Mouse (Mus musculus): ENCODE results near the gene Defb15. TPM values are rescaled to one million over a fixed set of nuclear protein-coding genes. Genes with fewer than 3 reads are reported as not detected.

Gene Defb15
- polyA plus RNA-seq (2014; fragmentation: Nextera tagmentation; extraction: Ambion mirVana), result not detected in 2 replicates

GRCm38 (mm10) chr8:21932610-21933009 is at the start of gene Defb15:
Defb15 (minus strand) TSS chr8:21932710.
- Histone ChIP-seq H3K4me1 (ENCODE audit: control insufficient read depth, insufficient read depth, low read length) (no peaks in the 10 kb centered on the region), H3K9ac (ENCODE audit: low read length) (no peak within 1 kb of the TSS), H3K36me3 (ENCODE audit: control insufficient read depth, insufficient read depth, low read length) (no peaks in the 10 kb centered on the region), H3K9me3 (replicated peaks; ENCODE audit: control insufficient read depth, low read length) (no peaks in the 10 kb centered on the region), H3K27ac (ENCODE audit: low read depth, low read length) (no peak within 1 kb of the TSS), H3K4me3 (ENCODE audit: low read depth, low read length) (no peak within 1 kb of the TSS), H3K4me2 (ENCODE audit: low read length) (no peak within 1 kb of the TSS), H3K27me3 (replicated peaks; ENCODE audit: control insufficient read depth, insufficient read depth, low read length) (no peaks in the 10 kb centered on the region)
- DNase-seq (ENCODE audit: low spot score) (no peak), ATAC-seq (no peak)
- WGBS, result 95% methylated on average over 6 of the region's 6 CpGs

- Histone ChIP-seq H3K4me2 (ENCODE audit: low read length) (no peak overlapping the region), H3K9ac (ENCODE audit: low read length) (no peak overlapping the region), H3K36me3 (ENCODE audit: control insufficient read depth, insufficient read depth, low read length) (no peaks in the 10 kb centered on the region), H3K27me3 (replicated peaks; ENCODE audit: control insufficient read depth, insufficient read depth, low read length) (no peaks in the 10 kb centered on the region), H3K4me1 (ENCODE audit: control insufficient read depth, insufficient read depth, low read length) (no peaks in the 10 kb centered on the region), H3K4me3 (ENCODE audit: low read depth, low read length) (no peak overlapping the region), H3K9me3 (replicated peaks; ENCODE audit: control insufficient read depth, low read length) (no peaks in the 10 kb centered on the region), H3K27ac (ENCODE audit: low read depth, low read length) (no peak overlapping the region)
- ATAC-seq, result peak; percentile 57; the same call in 1 of the 2 replicates
- 68% methylated on average over 8 of the region's 8 CpGs for WGBS
- DNase-seq (ENCODE audit: low spot score), result peak; percentile 70
These were observed 49.3 kb upstream of the Defb15 start for GRCm38 (mm10) chr8:21981664-21982337.

DNA sequence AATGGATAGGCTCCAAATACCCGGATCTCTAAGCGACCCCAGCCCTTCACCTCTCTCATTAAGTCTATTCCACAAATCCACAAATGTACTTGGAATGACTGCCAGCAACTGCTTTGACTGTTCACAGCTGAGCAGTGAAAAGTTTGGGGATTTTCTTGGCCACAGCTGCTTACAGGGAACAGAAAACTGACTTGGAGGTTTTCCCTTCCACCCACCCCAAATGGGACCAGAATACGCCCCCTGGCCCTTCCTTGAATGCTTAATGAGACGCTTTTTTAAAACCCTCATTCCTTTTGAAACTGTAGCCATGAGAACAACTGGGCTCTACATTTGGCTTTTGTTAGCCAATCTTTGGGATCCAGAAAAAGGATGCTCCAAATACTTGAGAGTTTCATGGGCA is 45.7 kb upstream of the Defb15 start:
- no peak overlapping the region for H3K4me2 ChIP-seq (ENCODE audit: low read length)
- no peak for ATAC-seq
- WGBS, result 55% methylated on average over 4 of the region's 4 CpGs

DNA sequence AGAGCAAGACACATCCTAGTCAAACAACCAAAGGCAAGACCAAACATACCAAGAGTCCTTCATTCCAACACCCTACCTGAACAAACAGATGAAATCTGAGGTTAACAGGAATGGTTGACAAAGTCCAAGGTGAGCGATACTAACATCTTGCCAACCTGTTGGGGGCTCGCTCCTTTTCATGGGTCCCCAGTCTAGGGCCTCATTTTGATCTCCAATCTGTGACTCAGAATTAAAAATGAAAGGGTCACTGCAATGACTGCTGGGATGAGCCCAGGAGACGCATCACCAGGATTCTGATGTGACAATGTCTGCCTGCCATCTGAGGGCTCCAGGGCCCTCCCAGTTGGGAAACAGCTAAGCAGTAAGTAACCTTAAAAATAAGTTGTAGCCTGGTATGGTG is 37.0 kb upstream of the Defb15 start, which contains the start of gene Ccdc70:
Gene Ccdc70 (plus strand): TSS at position 301 of the 400 bp plus-strand sequence.
- WGBS, result 93% methylated on average over 3 of the region's 3 CpGs
- ATAC-seq, result no peak

More for the DNA sequence above, 45.7 kb upstream of the Defb15 start:
- no peaks in the 10 kb centered on the region for H3K27me3 ChIP-seq (replicated peaks; ENCODE audit: control insufficient read depth, insufficient read depth, low read length)
- H3K4me3 ChIP-seq (ENCODE audit: low read depth, low read length), result no peak overlapping the region
- no peaks in the 10 kb centered on the region for H3K4me1 ChIP-seq (ENCODE audit: control insufficient read depth, insufficient read depth, low read length)
- no peaks in the 10 kb centered on the region for H3K9me3 ChIP-seq (replicated peaks; ENCODE audit: control insufficient read depth, low read length)
- H3K36me3 ChIP-seq (ENCODE audit: control insufficient read depth, insufficient read depth, low read length), result no peaks in the 10 kb centered on the region
- DNase-seq (ENCODE audit: low spot score), result peak; percentile 8
- no peak overlapping the region for H3K9ac ChIP-seq (ENCODE audit: low read length)
- H3K27ac ChIP-seq (ENCODE audit: low read depth, low read length), result no peak overlapping the region

DNA sequence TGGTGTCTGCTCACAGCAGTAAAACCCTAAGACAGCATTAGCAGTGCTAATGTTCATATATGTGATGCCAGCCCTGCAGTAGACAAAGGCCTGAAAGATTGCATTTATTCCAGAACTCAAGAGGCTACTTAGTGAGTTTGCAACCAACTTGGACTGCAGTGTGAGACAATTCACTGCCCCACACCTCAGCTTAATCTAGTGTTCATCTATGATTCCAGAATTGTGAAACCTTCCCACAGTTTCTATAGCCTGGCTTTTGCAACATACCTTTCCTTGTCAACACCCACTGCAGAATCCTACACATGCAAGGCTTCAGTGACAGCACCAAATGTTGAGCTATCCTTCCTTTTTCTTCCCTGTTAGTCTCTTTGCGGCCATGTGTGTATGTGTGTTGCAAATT is 34.1 kb upstream of the Defb15 start:
- DNase-seq (ENCODE audit: low spot score) (no peak), ATAC-seq (no peak)
- no peak overlapping the region for H3K9ac ChIP-seq (ENCODE audit: low read length)
- H3K36me3 ChIP-seq (ENCODE audit: control insufficient read depth, insufficient read depth, low read length), result no peaks in the 10 kb centered on the region
- H3K27ac ChIP-seq (ENCODE audit: low read depth, low read length), result no peak overlapping the region
- H3K9me3 ChIP-seq (replicated peaks; ENCODE audit: control insufficient read depth, low read length), result no peaks in the 10 kb centered on the region
- no peak overlapping the region for H3K4me3 ChIP-seq (ENCODE audit: low read depth, low read length)
- WGBS, result 84% methylated on average over 1 of the region's 1 CpGs
- H3K27me3 ChIP-seq (replicated peaks; ENCODE audit: control insufficient read depth, insufficient read depth, low read length), result no peaks in the 10 kb centered on the region
- H3K4me2 ChIP-seq (ENCODE audit: low read length), result no peak overlapping the region
- no peaks in the 10 kb centered on the region for H3K4me1 ChIP-seq (ENCODE audit: control insufficient read depth, insufficient read depth, low read length)

More for the DNA sequence above, 37.0 kb upstream of the Defb15 start, which contains the start of gene Ccdc70:
- H3K27ac ChIP-seq (ENCODE audit: low read depth, low read length), result no peak within 1 kb of the TSS
- no peak within 1 kb of the TSS for H3K9ac ChIP-seq (ENCODE audit: low read length)
- no peaks in the 10 kb centered on the region for H3K27me3 ChIP-seq (replicated peaks; ENCODE audit: control insufficient read depth, insufficient read depth, low read length)
- no peak within 1 kb of the TSS for H3K4me3 ChIP-seq (ENCODE audit: low read depth, low read length)
- DNase-seq (ENCODE audit: low spot score), result no peak
- H3K4me1 ChIP-seq (ENCODE audit: control insufficient read depth, insufficient read depth, low read length), result no peaks in the 10 kb centered on the region
- H3K4me2 ChIP-seq (ENCODE audit: low read length), result no peak within 1 kb of the TSS
- H3K36me3 ChIP-seq (ENCODE audit: control insufficient read depth, insufficient read depth, low read length), result no peaks in the 10 kb centered on the region
- no peaks in the 10 kb centered on the region for H3K9me3 ChIP-seq (replicated peaks; ENCODE audit: control insufficient read depth, low read length)

DNA sequence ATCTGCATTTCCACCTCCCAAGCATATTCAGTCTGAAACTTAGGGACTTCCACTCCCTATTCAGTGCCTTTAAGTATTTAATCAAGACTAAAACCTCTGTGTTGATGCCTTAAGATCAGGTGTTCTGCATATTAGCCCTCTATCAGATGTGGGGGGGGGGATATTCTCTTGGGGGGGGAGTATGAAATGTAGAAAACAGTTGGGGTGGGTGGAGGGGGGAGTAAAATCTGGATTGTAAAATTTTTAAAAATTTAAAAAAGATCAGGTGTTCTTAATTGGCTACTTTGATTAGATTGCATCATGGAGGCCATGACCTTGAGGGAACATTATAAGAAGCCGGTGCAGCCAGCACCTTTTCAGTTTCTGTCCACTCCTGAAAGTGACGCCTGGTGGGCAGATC is 25.9 kb upstream of the Defb15 start, which contains the start of gene Fam90a1a:
Gene Fam90a1a (plus strand): TSS at position 301 of the 400 bp plus-strand sequence.
- H3K36me3 ChIP-seq (ENCODE audit: control insufficient read depth, insufficient read depth, low read length), result no peaks in the 10 kb centered on the region
- no peak for DNase-seq (ENCODE audit: low spot score)
- WGBS, result 89% methylated on average over 2 of the region's 2 CpGs
- no peak for ATAC-seq
- H3K27ac ChIP-seq (ENCODE audit: low read depth, low read length), result no peak within 1 kb of the TSS
- no peak within 1 kb of the TSS for H3K4me3 ChIP-seq (ENCODE audit: low read depth, low read length)
- H3K9me3 ChIP-seq (replicated peaks; ENCODE audit: control insufficient read depth, low read length), result no peaks in the 10 kb centered on the region
- no peaks in the 10 kb centered on the region for H3K27me3 ChIP-seq (replicated peaks; ENCODE audit: control insufficient read depth, insufficient read depth, low read length)
- no peaks in the 10 kb centered on the region for H3K4me1 ChIP-seq (ENCODE audit: control insufficient read depth, insufficient read depth, low read length)
- no peak within 1 kb of the TSS for H3K9ac ChIP-seq (ENCODE audit: low read length)
- H3K4me2 ChIP-seq (ENCODE audit: low read length), result no peak within 1 kb of the TSS

- WGBS, result 87% methylated on average over 3 of the region's 3 CpGs
- Histone ChIP-seq H3K4me2 (ENCODE audit: low read length) (no peak overlapping the region), H3K9me3 (replicated peaks; ENCODE audit: control insufficient read depth, low read length) (no peaks in the 10 kb centered on the region), H3K27me3 (replicated peaks; ENCODE audit: control insufficient read depth, insufficient read depth, low read length) (no peaks in the 10 kb centered on the region), H3K36me3 (ENCODE audit: control insufficient read depth, insufficient read depth, low read length) (no peaks in the 10 kb centered on the region), H3K4me1 (ENCODE audit: control insufficient read depth, insufficient read depth, low read length) (no peaks in the 10 kb centered on the region), H3K9ac (ENCODE audit: low read length) (no peak overlapping the region), H3K27ac (ENCODE audit: low read depth, low read length) (no peak overlapping the region), H3K4me3 (ENCODE audit: low read depth, low read length) (no peak overlapping the region)
- DNase-seq (ENCODE audit: low spot score), result no peak
- no peak for ATAC-seq
These were observed 23.8 kb upstream of the Defb15 start for GRCm38 (mm10) chr8:21956336-21956735.

DNA sequence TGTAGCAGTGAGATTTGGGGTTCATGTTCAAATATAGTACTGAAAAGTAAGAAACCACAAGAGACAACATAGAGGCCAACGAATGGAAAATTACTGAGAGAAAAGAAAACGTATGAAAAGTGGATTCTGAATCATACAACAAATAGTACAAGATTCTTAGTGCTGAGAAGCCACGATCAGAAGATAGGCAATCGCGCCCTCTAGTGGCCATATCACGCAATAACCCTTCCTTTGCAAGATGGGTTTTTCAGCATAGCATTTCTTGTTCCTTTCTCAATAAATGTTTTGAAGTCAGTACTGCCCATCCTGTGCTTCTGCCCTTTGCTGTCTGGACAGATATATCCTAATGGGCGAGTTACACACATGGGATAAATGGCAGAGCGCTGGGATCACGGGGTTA is 22.8 kb upstream of the Defb15 start:
- no peak overlapping the region for H3K4me3 ChIP-seq (ENCODE audit: low read depth, low read length)

GRCm38 (mm10) chr8:21947311-21948017 is 15.0 kb upstream of the Defb15 start:
- no peaks in the 10 kb centered on the region for H3K9me3 ChIP-seq (replicated peaks; ENCODE audit: control insufficient read depth, low read length)
- no peak overlapping the region for H3K4me3 ChIP-seq (ENCODE audit: low read depth, low read length)
- ATAC-seq, result no peak
- no peak for DNase-seq (ENCODE audit: low spot score)
- no peaks in the 10 kb centered on the region for H3K4me1 ChIP-seq (ENCODE audit: control insufficient read depth, insufficient read depth, low read length)
- H3K27me3 ChIP-seq (replicated peaks; ENCODE audit: control insufficient read depth, insufficient read depth, low read length), result no peaks in the 10 kb centered on the region
- 60% methylated on average over 9 of the region's 9 CpGs for WGBS
- no peak overlapping the region for H3K4me2 ChIP-seq (ENCODE audit: low read length)
- no peak overlapping the region for H3K9ac ChIP-seq (ENCODE audit: low read length)
- no peak overlapping the region for H3K27ac ChIP-seq (ENCODE audit: low read depth, low read length)
- H3K36me3 ChIP-seq (ENCODE audit: control insufficient read depth, insufficient read depth, low read length), result no peaks in the 10 kb centered on the region

More for the DNA sequence above, 22.8 kb upstream of the Defb15 start:
- Histone ChIP-seq H3K36me3 (ENCODE audit: control insufficient read depth, insufficient read depth, low read length) (no peaks in the 10 kb centered on the region), H3K4me2 (ENCODE audit: low read length) (no peak overlapping the region), H3K27me3 (replicated peaks; ENCODE audit: control insufficient read depth, insufficient read depth, low read length) (no peaks in the 10 kb centered on the region), H3K9me3 (replicated peaks; ENCODE audit: control insufficient read depth, low read length) (no peaks in the 10 kb centered on the region), H3K27ac (ENCODE audit: low read depth, low read length) (no peak overlapping the region), H3K4me1 (ENCODE audit: control insufficient read depth, insufficient read depth, low read length) (no peaks in the 10 kb centered on the region), H3K9ac (ENCODE audit: low read length) (no peak overlapping the region)
- ATAC-seq (no peak), DNase-seq (ENCODE audit: low spot score) (peak; percentile 70)
- 5% methylated on average over 9 of the region's 9 CpGs for WGBS

All from forebrain, embryonic 14.5 days (tissue).